Mouse (Mus musculus): Measurements from ENCODE around the gene Brox.
A peak's percentile ranks its signal among the peaks of the same experiment; 100 is the strongest.
"Not testable (repeated sequence)": the region's sequence is repeated elsewhere in the genome, so short reads cannot be mapped to it uniquely, and the experiment has no call there.

Brox gene

DNA sequence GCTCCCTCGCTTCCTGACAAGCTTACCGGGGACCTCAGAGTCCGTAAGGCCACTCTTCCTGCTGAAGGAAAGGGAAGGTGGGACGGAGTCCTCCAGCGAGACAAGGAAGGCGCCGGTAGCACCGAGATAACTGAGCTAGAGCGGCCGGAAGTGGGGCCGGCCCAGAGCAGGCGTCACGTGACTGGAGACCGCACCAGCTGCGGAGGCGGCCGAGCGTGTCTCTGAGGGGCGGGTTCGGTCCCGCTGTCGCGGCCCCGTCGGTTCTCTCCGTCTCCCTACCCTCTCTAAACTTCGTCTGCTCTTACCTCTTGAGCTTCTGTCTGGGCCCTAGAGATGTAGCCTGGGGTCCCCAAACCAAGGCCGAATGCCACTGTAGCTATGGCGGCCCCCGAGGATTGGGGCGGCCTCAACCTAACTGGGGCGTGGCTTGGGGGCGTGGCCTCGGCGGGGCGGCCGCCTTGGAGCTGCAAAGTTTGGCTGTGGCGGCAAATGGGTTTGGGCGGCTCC lies at the start of gene Brox:
Gene Brox, minus strand, starts transcription at position 393 of the 507 bp plus-strand sequence.
- H3K4me1 ChIP-seq (replicated peaks; ENCODE audit: low read depth, low read length) = peaks cover 12% of the 10 kb centered on the region; the same call in 1 of the 2 replicates
- no peaks in the 10 kb centered on the region for H3K9me3 ChIP-seq (ENCODE audit: low read length)
- peak within 1 kb of the TSS; percentile 84 for H3K4me3 ChIP-seq (replicated peaks; ENCODE audit: low read length)
- no peaks in the 10 kb centered on the region for H3K27me3 ChIP-seq (ENCODE audit: insufficient read depth, low read length)
- peaks cover 22% of the 10 kb centered on the region for H3K36me3 ChIP-seq (ENCODE audit: insufficient read depth, low read length)
- no peak for TF ChIP-seq NANOG (IDR thresholded peaks at IDR 0.05; ENCODE audit: borderline replicate concordance, low read length)

GRCm38 (mm10) chr1:183345817-183346195 lies 48.7 kb upstream of the Brox start:
- Histone ChIP-seq H3K4me3 (replicated peaks; ENCODE audit: low read length) (peak overlapping the region; percentile 99), H3K36me3 (ENCODE audit: insufficient read depth, low read length) (peaks cover 41% of the 10 kb centered on the region), H3K9me3 (ENCODE audit: low read length) (no peaks in the 10 kb centered on the region), H3K27me3 (ENCODE audit: insufficient read depth, low read length) (no peaks in the 10 kb centered on the region), H3K4me1 (replicated peaks; ENCODE audit: low read depth, low read length) (peaks cover 11% of the 10 kb centered on the region)
- TF ChIP-seq CTCF (conservative IDR thresholded peaks at IDR 0.05; ENCODE audit: low read length) (no peak), NANOG (IDR thresholded peaks at IDR 0.05; ENCODE audit: borderline replicate concordance, low read length) (no peak), POU5F1 (IDR thresholded peaks at IDR 0.05; ENCODE audit: borderline replicate concordance, low read length) (no peak)

- no peaks in the 10 kb centered on the region for H3K27me3 ChIP-seq (ENCODE audit: insufficient read depth, low read length)
- H3K9me3 ChIP-seq (ENCODE audit: low read length) = no peaks in the 10 kb centered on the region
- TF ChIP-seq POU5F1 (IDR thresholded peaks at IDR 0.05; ENCODE audit: borderline replicate concordance, low read length) (no peak), CTCF (conservative IDR thresholded peaks at IDR 0.05; ENCODE audit: low read length) (no peak), NANOG (IDR thresholded peaks at IDR 0.05; ENCODE audit: borderline replicate concordance, low read length) (no peak)
- H3K4me1 ChIP-seq (replicated peaks; ENCODE audit: low read depth, low read length) = peaks cover 11% of the 10 kb centered on the region
- peak overlapping the region; percentile 99 for H3K4me3 ChIP-seq (replicated peaks; ENCODE audit: low read length)
- peaks cover 37% of the 10 kb centered on the region for H3K36me3 ChIP-seq (ENCODE audit: insufficient read depth, low read length)
Measured at GRCm38 (mm10) chr1:183344886-183345816, 48.1 kb upstream of the Brox start.

GRCm38 (mm10) chr1:183342902-183343301 lies 45.8 kb upstream of the Brox start:
- H3K9me3 ChIP-seq (ENCODE audit: low read length); H3K4me3 ChIP-seq (replicated peaks; ENCODE audit: low read length); H3K27me3 ChIP-seq (ENCODE audit: insufficient read depth, low read length): not testable (repeated sequence)
- Histone ChIP-seq H3K36me3 (ENCODE audit: insufficient read depth, low read length) (peaks cover 32% of the 10 kb centered on the region), H3K4me1 (replicated peaks; ENCODE audit: low read depth, low read length) (peaks cover 11% of the 10 kb centered on the region)

- H3K36me3 ChIP-seq (ENCODE audit: insufficient read depth, low read length) = peaks cover 83% of the 10 kb centered on the region
- H3K27me3 ChIP-seq (ENCODE audit: insufficient read depth, low read length) = no peaks in the 10 kb centered on the region
- TF ChIP-seq CTCF (conservative IDR thresholded peaks at IDR 0.05; ENCODE audit: low read length) (no peak), POU5F1 (IDR thresholded peaks at IDR 0.05; ENCODE audit: borderline replicate concordance, low read length) (no peak), NANOG (IDR thresholded peaks at IDR 0.05; ENCODE audit: borderline replicate concordance, low read length) (no peak)
- H3K4me3 ChIP-seq (replicated peaks; ENCODE audit: low read length) = no peak overlapping the region
- no peaks in the 10 kb centered on the region for H3K9me3 ChIP-seq (ENCODE audit: low read length)
- peaks cover 26% of the 10 kb centered on the region for H3K4me1 ChIP-seq (replicated peaks; ENCODE audit: low read depth, low read length)
Measured at GRCm38 (mm10) chr1:183327171-183327570, 30.1 kb upstream of the Brox start.

- peaks cover 81% of the 10 kb centered on the region for H3K36me3 ChIP-seq (ENCODE audit: insufficient read depth, low read length)
- no peaks in the 10 kb centered on the region for H3K27me3 ChIP-seq (ENCODE audit: insufficient read depth, low read length)
- TF ChIP-seq NANOG (IDR thresholded peaks at IDR 0.05; ENCODE audit: borderline replicate concordance, low read length) (peak; percentile 87), CTCF (conservative IDR thresholded peaks at IDR 0.05; ENCODE audit: low read length) (no peak)
- no peaks in the 10 kb centered on the region for H3K9me3 ChIP-seq (ENCODE audit: low read length)
- H3K4me3 ChIP-seq (replicated peaks; ENCODE audit: low read length) = no peak overlapping the region
- H3K4me1 ChIP-seq (replicated peaks; ENCODE audit: low read depth, low read length) = peaks cover 26% of the 10 kb centered on the region
Measured at GRCm38 (mm10) chr1:183324433-183324832, 27.4 kb upstream of the Brox start.

DNA sequence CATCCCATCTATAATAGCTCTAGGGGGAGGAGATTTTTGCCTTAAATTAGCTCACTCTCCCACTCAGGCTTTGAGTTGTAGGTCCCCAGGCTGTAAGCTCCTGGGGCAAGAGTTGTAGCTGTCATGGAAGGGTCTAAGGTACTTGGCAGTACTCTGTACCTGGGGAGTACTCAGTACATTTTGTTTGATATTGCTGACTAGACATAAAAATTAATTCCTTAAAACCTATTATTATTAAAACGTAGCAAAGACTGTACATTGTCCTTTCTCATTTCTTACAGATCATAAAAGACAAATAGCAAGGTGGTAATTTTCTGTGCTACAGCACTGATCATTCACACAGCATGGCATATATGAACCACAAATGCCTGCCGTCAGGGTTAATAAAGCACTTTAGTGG lies 26.9 kb upstream of the Brox start:
- no peaks in the 10 kb centered on the region for H3K9me3 ChIP-seq (ENCODE audit: low read length)
- TF ChIP-seq POU5F1 (IDR thresholded peaks at IDR 0.05; ENCODE audit: borderline replicate concordance, low read length) (no peak), NANOG (IDR thresholded peaks at IDR 0.05; ENCODE audit: borderline replicate concordance, low read length) (no peak)

GRCm38 (mm10) chr1:183322496-183322895 lies 25.4 kb upstream of the Brox start:
- H3K4me3 ChIP-seq (replicated peaks; ENCODE audit: low read length); H3K9me3 ChIP-seq (ENCODE audit: low read length); H3K27me3 ChIP-seq (ENCODE audit: insufficient read depth, low read length): not testable (repeated sequence)
- Histone ChIP-seq H3K36me3 (ENCODE audit: insufficient read depth, low read length) (peaks cover 80% of the 10 kb centered on the region), H3K4me1 (replicated peaks; ENCODE audit: low read depth, low read length) (peaks cover 18% of the 10 kb centered on the region)

More for the DNA sequence above, 26.9 kb upstream of the Brox start:
- Histone ChIP-seq H3K4me1 (replicated peaks; ENCODE audit: low read depth, low read length) (peaks cover 26% of the 10 kb centered on the region), H3K4me3 (replicated peaks; ENCODE audit: low read length) (no peak overlapping the region), H3K27me3 (ENCODE audit: insufficient read depth, low read length) (no peaks in the 10 kb centered on the region), H3K36me3 (ENCODE audit: insufficient read depth, low read length) (peaks cover 81% of the 10 kb centered on the region)

- TF ChIP-seq CTCF (conservative IDR thresholded peaks at IDR 0.05; ENCODE audit: low read length) (no peak), POU5F1 (IDR thresholded peaks at IDR 0.05; ENCODE audit: borderline replicate concordance, low read length) (no peak), NANOG (IDR thresholded peaks at IDR 0.05; ENCODE audit: borderline replicate concordance, low read length) (no peak)
- no peaks in the 10 kb centered on the region for H3K27me3 ChIP-seq (ENCODE audit: insufficient read depth, low read length)
- H3K4me3 ChIP-seq (replicated peaks; ENCODE audit: low read length) = no peak overlapping the region
- peaks cover 14% of the 10 kb centered on the region for H3K4me1 ChIP-seq (replicated peaks; ENCODE audit: low read depth, low read length)
- H3K36me3 ChIP-seq (ENCODE audit: insufficient read depth, low read length) = peaks cover 79% of the 10 kb centered on the region
- H3K9me3 ChIP-seq (ENCODE audit: low read length) = no peaks in the 10 kb centered on the region
Measured at GRCm38 (mm10) chr1:183320708-183321107, 23.6 kb upstream of the Brox start.

All from E14TG2a.4 (cell line).